Mouse (Mus musculus) embryonic fibroblast, embryonic 13.5 days (primary cell): ENCODE measurements at regions not wholly inside any gene's neighbourhood (a gene's known extent, or its start where the extent isn't known, plus 50 kb on each side); places are given as distances from the start of the nearest gene placed in this dataset.

ENCODE experiments used
- CTCF ChIP-seq: IDR thresholded peaks from 2 replicates; pipeline ENCODE4 v1.5.1; 2011; ENCODE audit warnings: mild to moderate bottlenecking, control low read depth, low read length, moderate library complexity, borderline replicate concordance; ENCODE audit not compliant: insufficient read depth
- POLR2A ChIP-seq: IDR thresholded peaks from 2 replicates; pipeline ENCODE4 v1.6.1; 2011; ENCODE audit warnings: low read depth, mild to moderate bottlenecking, control low read depth, low read length, moderate library complexity

GRCm38 (mm10) chr10:37072061-37072460, 66.7 kb downstream of the Marcks start:
- no peak for TF ChIP-seq POLR2A
- no peak for TF ChIP-seq CTCF
